Mouse (Mus musculus) CD4-positive, CD25-positive, alpha-beta regulatory T cell, adult 4 months (primary cell): ENCODE measurements at regions not wholly inside any gene's neighbourhood (a gene's known extent, or its start where the extent isn't known, plus 50 kb on each side); places are given as distances from the start of the nearest gene placed in this dataset.
A peak's percentile ranks its signal among the peaks of the same experiment; 100 is the strongest.

ENCODE experiments used
- ATAC-seq: one replicate; pipeline ENCODE4 v1.8.0; 2017

DNA sequence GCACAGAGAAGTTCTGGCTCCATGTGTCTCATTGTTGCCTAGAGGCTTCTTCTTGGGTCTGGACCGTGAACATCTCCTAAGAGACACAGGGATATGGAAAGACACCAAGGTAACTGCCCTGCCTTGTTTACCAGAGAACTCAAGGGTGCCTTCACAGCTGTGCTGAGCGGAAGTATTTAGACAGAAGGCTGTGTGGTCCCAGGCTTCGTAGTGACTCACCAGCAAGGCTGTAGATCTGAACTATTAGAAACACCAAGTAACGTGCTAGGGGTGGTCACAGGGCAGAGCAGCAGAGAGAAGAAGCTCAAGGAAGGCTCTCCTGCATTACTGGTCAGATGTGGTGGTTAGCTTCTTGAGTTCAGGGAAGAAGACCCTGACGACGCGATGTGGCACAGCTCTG is 51.6 kb upstream of the Lpp start:
- peak; percentile 12 for ATAC-seq

DNA sequence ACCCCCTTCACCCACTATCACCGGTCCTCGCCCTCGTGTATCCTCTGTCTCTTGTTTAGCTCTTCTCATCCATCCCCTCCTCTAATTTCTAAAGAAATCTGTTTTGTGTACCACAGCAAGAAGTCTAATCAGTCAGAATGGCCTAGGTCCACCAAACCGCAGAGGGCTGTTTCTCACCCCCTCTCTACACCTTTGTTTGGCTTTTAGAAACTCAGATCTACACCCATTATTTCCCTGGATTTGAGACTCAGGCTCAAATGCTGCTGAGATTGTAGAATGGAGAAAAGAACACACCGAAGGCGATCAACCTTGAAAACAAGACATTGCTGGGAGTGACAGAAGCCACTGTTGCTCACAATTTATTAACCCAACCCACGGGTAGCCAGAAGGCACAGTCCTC is 52.7 kb upstream of the Lpp start:
- ATAC-seq: no peak

DNA sequence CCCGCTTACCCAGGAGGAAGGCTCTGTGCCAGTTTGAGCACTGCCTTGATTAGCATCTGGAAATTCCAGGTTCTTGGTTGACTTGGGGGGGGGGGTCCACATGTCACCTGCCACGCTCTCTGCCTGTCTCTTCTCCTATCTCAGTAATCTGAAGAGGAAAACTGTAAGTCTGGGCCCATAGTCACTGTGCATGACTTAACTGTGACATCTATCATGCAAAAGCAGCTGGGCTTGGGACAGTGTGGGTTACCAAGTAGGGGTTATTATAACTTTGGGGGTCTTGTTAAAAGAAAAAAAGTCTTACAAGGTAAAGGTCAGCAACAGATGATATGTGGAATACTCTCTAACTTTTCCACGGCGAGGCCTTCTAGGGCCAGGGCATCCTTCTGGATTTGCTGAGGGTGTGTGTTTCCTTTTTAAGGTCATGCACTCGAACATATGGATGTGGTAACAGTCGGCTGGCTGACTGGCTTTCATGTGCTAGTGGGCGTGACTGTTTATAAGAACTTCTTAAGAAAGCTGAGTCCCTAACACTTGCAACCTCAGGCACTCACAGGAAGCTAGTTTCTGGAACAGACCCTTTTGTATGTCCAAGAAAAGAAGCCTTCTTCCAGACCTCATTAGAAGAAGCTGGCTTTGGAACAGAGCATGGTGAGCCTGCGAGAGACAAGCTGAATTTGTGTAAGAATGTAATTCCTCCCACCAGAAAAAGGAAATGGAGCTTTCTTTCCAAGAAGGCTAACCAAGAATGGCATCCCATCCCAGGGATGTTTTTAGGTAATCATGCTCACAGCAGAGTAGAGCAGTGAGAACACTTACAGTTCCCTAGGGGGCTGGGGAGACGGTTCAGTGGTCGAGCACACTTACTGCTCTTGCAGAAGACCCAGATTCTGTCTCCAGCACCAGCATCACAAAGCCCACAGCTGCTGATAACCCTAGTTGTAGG is 53.7 kb upstream of the Lpp start:
- peak; percentile 75 for ATAC-seq

DNA sequence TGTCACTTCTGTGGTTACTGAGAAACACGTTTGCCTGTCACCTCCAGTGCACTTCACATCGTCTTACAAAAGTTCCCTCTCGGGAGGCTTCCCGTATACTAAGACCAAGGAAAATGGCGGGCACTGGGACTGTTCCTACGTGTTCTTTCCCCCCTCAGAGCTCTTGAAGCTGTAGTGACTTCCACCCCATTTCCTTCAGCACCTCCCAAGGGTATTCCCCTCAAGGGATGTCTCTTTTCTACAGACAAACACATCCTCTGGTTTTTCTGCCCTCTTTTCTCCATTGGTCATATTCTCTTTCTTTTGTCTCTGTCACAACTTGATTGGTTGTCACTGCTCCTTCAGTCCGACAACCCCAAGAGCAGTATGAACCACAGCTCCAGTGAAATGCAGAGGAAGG is 54.9 kb upstream of the Lpp start:
- peak; percentile 75 for ATAC-seq

DNA sequence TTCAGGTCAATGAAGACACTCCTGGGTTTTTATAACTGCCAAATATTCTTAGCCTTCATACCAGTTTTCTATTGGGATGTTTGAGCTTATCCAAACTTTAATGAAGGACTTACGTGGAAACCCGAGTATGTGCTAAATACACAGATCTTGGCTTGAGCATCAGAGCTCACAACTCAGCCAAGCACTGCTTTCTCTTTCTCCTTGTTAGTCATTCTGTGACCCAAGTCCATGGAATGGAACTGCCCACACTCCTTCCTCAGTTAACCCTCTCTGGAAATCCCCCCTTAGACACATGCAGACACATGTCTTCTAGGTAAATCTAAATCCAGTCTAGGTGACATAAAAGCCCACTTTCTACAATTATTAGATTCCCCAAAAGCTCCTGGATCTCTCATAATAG is 58.9 kb upstream of the Lpp start:
- ATAC-seq: no peak

DNA sequence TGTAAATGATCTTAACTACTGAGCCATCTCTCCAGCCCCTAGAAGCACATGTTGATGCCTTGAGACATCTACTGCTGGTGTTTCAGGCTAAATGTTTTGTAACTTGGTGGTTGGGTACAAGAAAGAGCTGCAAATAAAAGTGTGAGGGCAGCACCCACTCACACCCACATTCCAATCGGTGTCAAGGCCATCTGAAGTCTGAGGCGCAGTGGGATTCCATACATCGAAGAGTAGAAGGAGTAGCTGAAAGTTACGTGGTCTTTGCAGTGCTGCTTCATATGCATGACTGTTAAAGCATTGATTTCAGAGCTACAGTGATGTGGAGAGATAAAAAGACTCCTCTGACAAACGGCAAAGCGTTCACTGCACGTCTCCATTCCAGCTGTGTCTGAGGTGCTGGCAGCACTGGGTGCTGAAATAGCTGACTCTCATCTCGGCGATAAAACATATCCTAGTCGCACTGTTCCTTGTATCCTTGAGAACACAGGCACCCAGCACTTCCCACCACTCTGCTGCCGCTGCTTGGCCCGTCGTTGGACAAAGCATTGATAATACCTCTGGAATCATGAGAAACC is 61.8 kb upstream of the Lpp start:
- ATAC-seq: no peak

DNA sequence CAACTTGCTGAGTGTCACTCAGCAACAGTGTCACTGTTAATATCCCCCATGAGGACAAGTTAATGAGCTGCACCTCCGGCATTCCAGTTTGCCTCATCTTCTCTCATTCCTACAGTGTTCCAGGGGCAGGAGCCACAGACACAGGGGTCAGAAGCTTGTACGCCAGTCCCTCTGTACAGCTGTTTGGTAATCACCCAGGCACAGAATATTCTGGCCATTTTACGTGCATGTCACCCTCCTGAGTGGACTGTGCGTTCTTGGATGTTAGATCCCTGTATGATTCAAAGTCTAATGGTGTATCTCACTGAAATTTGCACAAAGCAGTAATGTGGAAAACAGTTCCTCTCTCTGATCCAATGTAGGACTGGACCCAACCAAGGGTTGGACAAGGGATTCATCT is 66.7 kb upstream of the Lpp start:
- no peak for ATAC-seq

DNA sequence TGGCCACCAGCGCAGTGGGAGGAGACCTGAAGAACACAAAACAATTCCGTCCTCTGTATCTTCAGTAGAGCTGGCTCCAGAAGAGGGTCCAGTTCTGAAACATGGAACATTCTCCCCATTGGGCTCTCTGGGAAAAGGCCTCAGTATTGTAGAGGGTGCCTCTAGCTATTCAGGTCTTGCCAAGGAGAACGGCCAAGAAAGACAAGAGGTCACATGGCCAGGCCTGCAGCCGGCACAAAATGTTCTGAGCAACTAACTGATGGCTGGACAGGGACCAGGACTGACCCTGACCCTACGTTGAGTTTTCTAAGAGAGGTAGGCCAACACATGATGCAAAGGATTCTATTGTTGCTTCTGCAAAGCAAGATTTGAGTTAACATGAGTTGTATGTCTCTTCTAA is 67.3 kb upstream of the Lpp start:
- no peak for ATAC-seq

DNA sequence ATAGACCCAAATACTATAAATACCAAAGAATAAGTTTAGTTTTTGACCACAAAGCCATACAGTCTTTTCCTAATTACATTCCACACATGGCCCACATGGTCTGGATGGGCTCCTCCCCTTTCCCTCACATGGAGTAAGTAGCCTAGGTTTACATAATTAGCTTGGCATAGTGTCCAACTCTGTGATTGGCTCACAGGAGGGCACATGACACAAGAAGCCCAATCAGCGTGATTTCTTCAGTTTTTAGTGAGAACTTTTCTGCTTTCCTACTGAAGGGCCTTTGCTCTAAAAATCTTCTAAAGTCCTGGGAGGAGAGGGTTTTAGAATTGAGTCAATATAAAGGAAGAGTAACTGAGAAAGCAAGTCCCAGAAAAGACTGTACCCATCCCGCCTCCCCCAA is 68.4 kb upstream of the Lpp start:
- no peak for ATAC-seq

DNA sequence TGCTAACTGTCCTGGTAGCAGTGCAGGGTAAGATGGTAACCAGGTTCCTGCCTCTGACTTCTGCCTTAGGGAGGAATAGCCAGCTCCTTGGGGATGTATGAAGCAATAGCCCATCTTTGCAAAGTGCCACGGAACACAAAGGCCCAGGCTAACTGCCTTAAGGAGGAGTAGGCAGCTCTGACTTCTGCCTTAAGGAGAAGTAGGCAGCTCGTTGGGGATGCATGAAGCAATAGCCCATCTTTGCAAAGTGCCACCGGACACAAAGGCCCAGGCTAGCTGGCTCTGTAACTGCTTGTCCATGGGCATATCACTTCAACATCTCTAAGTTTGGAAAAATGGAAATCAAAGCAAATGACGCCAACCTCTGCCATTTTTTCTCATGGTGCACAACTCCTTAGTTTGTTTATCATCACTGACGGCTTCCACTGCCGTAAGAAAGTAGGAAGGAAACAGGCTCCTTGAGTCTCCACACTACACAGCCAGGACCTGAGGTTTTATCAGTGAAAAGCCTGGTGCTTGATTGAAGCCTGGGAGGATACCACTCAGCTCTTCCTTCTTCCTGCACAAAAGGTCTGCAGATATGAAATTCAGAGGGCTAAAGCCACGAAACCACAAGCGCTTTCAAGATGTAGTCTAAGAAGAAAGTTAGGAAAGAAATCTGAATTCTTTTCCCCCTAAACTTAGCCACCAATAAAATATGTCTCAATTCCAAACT is 74.4 kb upstream of the Lpp start:
- no peak for ATAC-seq

DNA sequence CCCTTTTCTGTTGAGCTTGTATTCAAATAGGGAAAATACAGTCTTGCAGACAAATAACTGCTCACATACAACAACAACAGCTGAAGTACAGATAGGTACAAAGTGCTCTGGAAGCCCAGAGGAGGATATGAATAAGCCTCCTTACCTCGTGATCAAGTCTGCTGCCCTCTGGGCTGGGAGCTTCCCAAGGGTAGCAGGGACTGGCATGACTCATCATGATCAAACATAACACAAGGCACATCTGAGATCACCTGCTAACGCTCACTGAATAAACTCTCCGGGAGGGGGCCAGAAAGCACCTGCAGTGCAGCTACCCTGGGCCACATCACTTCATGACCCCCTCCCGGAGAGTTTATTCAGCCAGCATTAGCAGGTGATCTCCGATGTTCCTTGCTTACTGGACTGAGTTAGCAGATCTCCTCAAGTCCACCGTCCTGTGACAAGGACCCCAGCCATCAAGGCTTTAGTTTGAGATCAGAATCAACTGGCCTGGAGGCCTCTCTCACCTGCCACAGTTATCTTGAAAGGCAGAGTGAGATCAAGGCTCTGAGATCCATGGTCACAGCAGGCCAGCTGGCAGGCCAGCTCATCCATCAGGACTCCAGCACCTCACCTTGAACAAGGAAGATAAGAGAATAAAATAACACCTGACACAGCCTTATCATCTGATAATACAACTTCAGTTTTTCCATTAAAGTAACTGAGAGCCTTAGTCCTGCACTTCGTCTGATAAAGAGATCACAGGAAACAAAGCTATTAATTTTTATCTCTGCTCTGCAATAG is 79.6 kb upstream of the Lpp start:
- no peak for ATAC-seq

DNA sequence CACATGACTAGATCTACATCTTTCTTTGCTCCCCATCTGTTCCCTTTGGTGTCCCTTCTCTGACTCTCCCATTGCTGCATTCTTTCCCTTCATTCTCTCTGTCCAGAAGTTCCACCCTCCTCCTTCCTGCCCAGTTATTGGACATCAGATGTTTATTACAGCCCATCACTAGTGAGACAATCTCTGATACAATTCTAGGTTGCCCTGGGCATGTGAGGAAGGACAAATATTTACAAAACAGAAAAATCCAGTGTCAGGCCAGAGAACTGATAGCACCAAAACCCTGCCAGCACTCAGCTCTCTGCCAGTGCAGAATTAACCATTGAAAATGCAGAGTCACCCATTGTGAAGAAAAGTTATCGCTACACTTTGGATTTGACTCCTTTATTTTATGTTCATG is 87.9 kb upstream of the Lpp start:
- no peak for ATAC-seq

DNA sequence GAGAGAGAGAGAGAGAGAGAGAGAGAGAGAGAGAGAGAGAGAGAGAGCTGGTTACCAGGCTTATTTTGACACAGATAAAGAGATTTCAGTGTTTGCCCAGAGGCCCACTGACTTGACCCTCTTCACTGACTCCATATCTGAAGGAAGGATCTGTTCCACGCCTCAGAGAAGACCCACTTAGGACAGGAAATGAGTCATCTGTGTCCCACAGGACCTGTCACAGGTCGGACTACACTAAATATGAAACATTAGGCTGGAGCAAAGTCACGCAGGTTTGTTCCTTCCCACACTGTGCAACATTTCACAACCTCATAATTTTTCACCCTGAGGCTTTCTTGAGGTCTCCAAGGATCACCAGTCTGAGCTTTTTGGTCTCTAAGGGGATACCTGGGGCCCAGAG is 96.5 kb upstream of the Lpp start:
- ATAC-seq: no peak

DNA sequence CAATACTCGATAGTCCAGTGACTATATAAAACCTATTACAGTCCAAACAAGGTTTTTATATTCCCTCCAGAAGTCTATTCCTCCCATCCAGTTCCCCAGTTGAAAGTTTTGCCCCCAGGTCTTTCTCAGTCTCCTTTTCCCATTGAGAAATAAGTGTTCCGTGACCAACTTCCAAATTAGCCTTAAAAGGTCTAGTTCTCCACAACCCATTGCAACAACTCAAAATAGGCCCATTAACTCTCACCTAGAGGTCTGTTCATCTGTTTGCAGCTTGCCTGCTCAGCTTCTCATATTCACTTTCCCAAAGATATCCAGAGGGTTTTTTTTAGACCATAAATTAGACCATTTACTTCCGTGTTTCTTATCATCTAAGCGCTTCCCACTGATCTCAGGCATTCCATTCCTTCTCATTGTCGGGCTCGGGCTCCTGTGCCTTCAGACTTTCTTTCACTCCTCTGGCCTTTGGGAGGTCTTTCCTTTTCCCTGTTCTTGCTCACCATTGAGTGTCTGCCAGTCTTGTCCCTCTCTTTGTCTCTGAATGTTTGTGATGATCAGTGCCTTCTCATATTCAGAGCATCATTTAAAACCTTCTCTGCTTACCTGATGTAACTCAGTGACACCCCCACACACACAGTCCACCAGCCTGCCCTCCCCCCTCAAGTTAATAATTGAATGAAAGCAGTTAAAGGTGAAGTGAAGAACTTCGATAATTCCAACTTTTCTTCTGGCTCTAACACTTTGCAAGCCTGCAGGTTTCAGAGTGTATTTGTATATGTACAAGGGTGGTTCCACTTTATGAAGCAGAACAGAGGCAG is 97.5 kb upstream of the Lpp start:
- ATAC-seq: no peak

DNA sequence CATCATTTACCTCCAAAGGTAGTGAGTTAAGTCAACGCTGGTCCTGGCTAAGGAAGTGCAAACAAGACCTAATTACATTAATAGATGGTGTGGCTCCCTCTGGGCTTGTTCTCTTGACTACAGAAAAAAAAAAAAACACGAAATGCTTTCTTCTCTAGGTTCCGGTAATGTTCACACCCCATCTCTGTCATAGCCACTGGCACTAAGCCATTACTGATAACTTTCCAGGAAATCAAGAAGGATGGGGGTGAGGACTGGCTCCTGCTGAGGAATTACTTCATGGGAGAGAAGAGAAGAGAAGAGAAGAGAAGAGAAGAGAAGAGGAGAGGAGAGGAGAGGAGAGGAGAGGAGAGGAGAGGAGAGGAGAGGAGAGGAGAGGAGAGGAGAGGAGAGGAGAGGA is 109.1 kb upstream of the Lpp start:
- ATAC-seq: no peak

DNA sequence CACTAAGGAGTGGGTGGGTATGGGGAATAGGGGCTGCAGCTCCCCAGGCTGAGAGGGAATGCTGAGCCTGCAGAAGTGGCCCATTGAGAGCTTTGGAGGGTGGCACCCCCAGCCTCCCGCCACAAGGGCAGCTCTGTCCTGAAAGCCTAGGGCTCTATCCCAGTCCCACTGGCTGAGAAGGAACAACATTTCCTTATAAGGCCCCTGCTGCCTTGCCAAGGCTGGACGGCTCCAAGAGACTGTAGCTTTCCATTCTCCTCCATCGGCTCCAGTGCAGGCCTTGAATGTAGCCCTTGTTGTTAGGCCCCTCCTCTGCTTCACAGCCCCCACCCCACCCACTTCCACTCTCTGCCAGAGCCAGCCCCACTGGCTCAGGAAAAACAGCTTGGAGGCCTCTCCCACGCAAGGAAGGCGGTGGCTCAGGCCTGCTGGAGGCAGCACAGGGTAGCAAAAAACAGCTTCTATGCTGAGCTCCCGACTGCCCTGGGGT is 111.1 kb upstream of the Lpp start:
- no peak for ATAC-seq

DNA sequence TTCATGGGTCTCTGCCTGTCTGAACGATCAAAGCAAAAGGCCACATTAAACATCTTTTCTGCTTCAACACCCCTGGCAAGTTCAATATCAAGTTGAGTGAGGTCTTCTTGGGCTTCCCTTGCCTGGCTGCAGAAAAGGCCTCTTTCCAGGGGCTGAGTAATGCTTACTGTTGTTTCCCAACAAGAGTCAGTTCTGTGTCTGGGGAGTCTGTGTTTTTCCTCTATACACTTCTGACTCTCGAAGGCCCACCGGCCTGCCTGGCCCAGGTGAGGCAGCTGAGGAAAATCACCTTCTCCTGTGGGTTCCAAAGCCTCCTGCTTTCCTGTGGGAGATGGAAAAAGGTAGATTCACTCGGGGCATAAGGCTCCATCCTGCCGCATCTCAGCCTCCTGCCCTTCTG is 111.7 kb upstream of the Lpp start:
- no peak for ATAC-seq

DNA sequence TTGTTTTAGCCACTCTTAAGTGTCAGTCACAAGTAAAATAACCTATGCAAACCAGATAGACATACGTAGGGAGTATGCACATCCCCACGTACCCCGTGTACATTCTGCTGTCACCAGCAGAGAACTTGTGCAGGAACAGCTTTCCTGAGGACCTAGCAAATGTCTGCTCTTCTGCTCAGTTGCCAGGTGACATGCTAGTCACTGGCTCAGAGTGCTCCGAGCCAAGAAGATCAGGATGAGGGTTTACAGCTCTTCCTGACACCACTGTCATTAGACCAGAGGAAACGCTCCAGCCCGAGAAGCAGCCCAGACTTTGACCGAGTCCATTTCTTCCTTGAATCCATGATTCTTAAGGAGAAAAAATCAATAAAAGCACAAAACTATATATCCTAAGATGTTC is 115.5 kb upstream of the Lpp start:
- no peak for ATAC-seq

DNA sequence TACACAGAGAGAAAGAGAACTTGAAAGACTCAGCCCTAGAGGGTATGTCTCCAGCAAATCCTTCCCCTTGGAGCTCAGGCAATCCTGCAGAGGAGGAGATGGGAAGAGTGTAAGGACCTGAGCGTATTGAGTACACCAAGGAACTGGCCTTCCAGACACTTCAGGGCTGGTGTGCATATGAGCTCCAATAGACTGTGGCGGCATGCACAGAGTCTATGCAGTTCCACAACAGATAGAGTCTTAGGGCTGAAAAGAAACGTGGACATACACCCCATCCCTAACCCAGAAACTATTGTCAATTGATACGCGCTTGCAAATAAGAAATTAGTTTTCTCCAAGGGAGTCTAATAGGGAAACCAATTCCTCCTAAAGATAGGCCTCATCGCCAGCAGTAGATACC is 130.6 kb upstream of the Lpp start:
- peak; percentile 53 for ATAC-seq

DNA sequence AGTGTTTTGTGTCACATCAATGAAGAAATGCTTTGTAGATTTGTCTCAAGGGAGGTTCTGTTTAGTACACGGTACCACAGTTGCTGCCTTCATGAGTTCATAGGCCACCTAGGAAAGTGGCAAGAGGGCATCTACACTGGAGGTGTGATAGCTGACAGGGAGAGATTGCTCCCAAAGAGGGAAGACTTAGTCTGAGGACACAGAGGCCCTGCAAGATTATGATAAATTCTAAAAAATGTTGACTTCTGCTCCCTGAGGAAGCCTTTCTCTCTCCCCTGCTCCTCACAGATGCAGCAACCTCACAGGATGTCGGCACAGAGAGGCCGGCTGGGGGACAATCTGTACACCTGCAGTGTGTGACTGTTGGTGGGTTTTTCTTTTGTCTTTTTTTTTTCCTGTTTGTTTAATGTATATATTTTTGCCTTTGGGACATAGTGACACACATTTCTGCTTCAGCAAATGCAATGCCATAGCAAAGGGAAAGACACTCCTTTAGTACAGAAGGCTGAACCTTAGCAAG is 133.5 kb upstream of the Lpp start:
- ATAC-seq: no peak

DNA sequence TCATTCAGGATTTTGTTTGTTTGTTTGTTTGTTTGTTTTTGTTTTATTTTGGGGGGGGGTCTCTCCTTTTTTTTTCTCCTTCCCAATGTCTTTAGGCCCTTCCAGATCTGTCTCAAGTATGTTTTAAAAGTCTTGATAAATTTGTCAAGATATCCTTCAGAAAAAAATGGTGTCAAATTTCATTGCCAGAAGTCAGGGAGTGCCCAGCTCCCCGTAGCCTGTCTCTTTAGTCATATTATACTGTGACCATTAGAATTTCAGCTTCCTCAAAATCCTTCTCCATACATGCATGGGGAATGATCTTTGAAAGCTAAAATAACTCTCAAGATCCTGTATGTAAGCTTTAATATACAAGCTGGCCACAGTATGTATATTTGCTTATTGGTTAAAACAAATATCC is 134.3 kb upstream of the Lpp start:
- no peak for ATAC-seq

DNA sequence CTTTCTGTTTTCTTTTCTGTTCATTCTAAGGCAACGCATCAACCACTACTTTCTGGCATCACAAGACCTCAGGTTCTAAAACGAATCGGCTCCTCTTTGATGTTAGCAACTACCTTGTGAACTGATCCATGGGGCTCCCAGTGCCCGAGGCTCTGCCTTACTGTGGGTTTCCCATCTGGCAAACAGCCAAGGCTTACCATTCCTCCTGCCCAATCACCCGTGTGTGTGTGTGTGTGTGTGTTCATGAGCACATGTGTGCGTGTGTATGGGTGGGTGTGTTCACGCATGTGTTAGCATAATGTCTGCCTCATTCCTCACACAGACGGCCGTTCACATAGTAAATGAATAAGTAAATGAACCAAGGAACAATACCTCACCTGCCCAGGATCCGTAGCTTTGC is 138.3 kb upstream of the Lpp start:
- no peak for ATAC-seq
